Mouse (Mus musculus): ENCODE measurements at regions not wholly inside any gene's neighbourhood (a gene's known extent, or its start where the extent isn't known, plus 50 kb on each side); places are given as distances from the start of the nearest gene placed in this dataset.

GRCm38 (mm10) chr19:35759701-35760100 lies 297.6 kb downstream of the Htr7 start:
- TF ChIP-seq MAX (IDR thresholded peaks at IDR 0.05; ENCODE audit: low read depth) (no peak), POLR2AphosphoS2 (IDR thresholded peaks at IDR 0.05; ENCODE audit: insufficient read length, low read depth) (no peak), POLR2A (IDR thresholded peaks at IDR 0.05; ENCODE audit: insufficient read length, low read depth) (no peak), MYOD1 (IDR thresholded peaks at IDR 0.05; ENCODE audit: control insufficient read depth in 1 of 3, insufficient read length in 2 of 3, low read depth in 2 of 3) (no peak), USF1 (IDR thresholded peaks at IDR 0.05; ENCODE audit: low read depth) (no peak), MYOG (IDR thresholded peaks at IDR 0.05; ENCODE audit: control insufficient read depth in 1 of 3, insufficient read depth in 1 of 3, insufficient read length in 2 of 3, low read depth in 2 of 3) (no peak), E2F4 (IDR thresholded peaks at IDR 0.05; ENCODE audit: insufficient read depth) (no peak), TCF12 (IDR thresholded peaks at IDR 0.05; ENCODE audit: insufficient read depth, poor library complexity, severe bottlenecking) (no peak), SRF (IDR thresholded peaks at IDR 0.05; ENCODE audit: control insufficient read depth, insufficient read length, low read depth) (no peak), REST (IDR thresholded peaks at IDR 0.05; ENCODE audit: insufficient read depth, insufficient read length) (no peak)
